Mouse (Mus musculus): ENCODE measurements at regions not wholly inside any gene's neighbourhood (a gene's known extent, or its start where the extent isn't known, plus 50 kb on each side); places are given as distances from the start of the nearest gene placed in this dataset.

DNA sequence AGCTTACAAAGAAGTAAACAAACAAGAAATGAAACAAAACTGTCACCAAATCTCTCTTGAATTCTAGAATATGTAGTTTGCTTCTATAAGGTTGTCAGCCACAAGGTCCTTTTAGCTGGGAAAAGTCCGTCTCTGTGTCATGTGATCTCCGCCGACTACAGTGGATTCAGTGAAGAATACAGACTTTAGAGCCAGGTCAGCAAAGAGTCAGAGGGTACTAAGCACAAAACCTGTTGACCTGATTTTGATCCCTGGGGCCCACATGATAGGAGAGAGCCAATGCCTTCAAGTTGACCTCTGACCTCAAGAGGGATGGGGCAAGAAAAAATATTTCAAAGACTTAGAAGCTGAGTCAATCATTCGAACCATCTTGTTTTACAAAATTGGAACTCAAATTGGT, 61.5 kb downstream of the Ppp1r3c start:
- TF ChIP-seq CTCF (IDR thresholded peaks at IDR 0.05; ENCODE audit: low read depth) = no peak
- TF ChIP-seq EP300 (IDR thresholded peaks at IDR 0.05; ENCODE audit: low read depth) = no peak

Data from liver, embryonic 14.5 days (tissue).